Mouse (Mus musculus) thymus, adult 2 months (tissue): ENCODE measurements around the gene Gm7534. TPM values are rescaled to one million over a fixed set of nuclear protein-coding genes. Genes with fewer than 3 reads are reported as not detected.

ENCODE experiments used
- DNase-seq: peaks from one replicate; pipeline ENCODE4 v3.0.0; 2021
- H3K27ac ChIP-seq: fragments of 200-500 bp; 2 replicates; pipeline ENCODE4 v1.5.1; 2012; ENCODE audit warnings: low read length, control low read depth; ENCODE audit not compliant: control insufficient read depth, insufficient read depth
- H3K27me3 ChIP-seq: fragments of 200-500 bp; 2 replicates; pipeline ENCODE4 v1.6.1; 2012; ENCODE audit warnings: mild to moderate bottlenecking, low read length, moderate library complexity, mixed read lengths; ENCODE audit not compliant: control insufficient read depth, insufficient read depth
- H3K36me3 ChIP-seq: fragments of 200-500 bp; 2 replicates; pipeline ENCODE4 v1.6.1; 2012; ENCODE audit warnings: mild to moderate bottlenecking, low read length, moderate library complexity; ENCODE audit not compliant: control insufficient read depth, insufficient read depth
- H3K4me1 ChIP-seq: fragments of 200-500 bp; replicated peaks from 2 replicates; pipeline ENCODE4 v1.6.1; 2012; ENCODE audit warnings: low read length; ENCODE audit not compliant: control insufficient read depth, insufficient read depth
- H3K4me3 ChIP-seq: fragments of 200-500 bp; 2 replicates; pipeline ENCODE4 v1.5.1; 2012; ENCODE audit warnings: mild to moderate bottlenecking, low read length, control low read depth, moderate library complexity; ENCODE audit not compliant: control insufficient read depth, insufficient read depth
- CTCF ChIP-seq: fragments of 200-500 bp; IDR thresholded peaks from 2 replicates; pipeline ENCODE4 v1.5.1; 2012; ENCODE audit warnings: mild to moderate bottlenecking, control low read depth, low read length, moderate library complexity, borderline replicate concordance; ENCODE audit not compliant: control insufficient read depth, poor library complexity, insufficient read depth; ENCODE audit errors: extremely low read depth
- POLR2A ChIP-seq: fragments of 200-500 bp; IDR thresholded peaks from 2 replicates; pipeline ENCODE4 v1.6.1; 2012; ENCODE audit warnings: mild to moderate bottlenecking, low read length, control low read depth, moderate library complexity; ENCODE audit not compliant: control insufficient read depth, poor library complexity, insufficient read depth; ENCODE audit errors: extremely low read depth
- WGBS: fragments of 180-500 bp; shearing (Covaris S2); methylation state at CpG from one replicate; pipeline ENCODE4 v1.1.7; 2018; 5-methylcytosine and 5-hydroxymethylcytosine counted together
- polyA plus RNA-seq: library from polyadenylated mRNA; depleted of rRNA; stranded (reverse); fragments of >200 nt; gene quantifications from 2 replicates; pipeline ENCODE4 v1.2.3, GENCODE M21; 2012

The Gm7534 gene
- polyA plus RNA-seq, 1 experiment = 0.36 TPM

- H3K4me3 ChIP-seq = no peak overlapping the region
- H3K36me3 ChIP-seq = peaks cover 25% of the 10 kb centered on the region
- DNase-seq = no peak
- H3K4me1 ChIP-seq = peaks cover 5% of the 10 kb centered on the region
- TF ChIP-seq POLR2A = no peak
- no peak for TF ChIP-seq CTCF
- H3K27ac ChIP-seq = no peak overlapping the region
- H3K27me3 ChIP-seq = no peaks in the 10 kb centered on the region
- WGBS = 97% methylated on average over 2 of the region's 2 CpGs
Measured at GRCm38 (mm10) chr4:134157558-134157957, 45.2 kb downstream of the Gm7534 start.

- H3K27me3 ChIP-seq = no peaks in the 10 kb centered on the region
- DNase-seq = no peak
- no peak overlapping the region for H3K4me3 ChIP-seq
- WGBS = 90% methylated on average over 8 of the region's 8 CpGs
- peaks cover 5% of the 10 kb centered on the region for H3K4me1 ChIP-seq
- no peak for TF ChIP-seq POLR2A
- TF ChIP-seq CTCF = no peak
- peaks cover 34% of the 10 kb centered on the region for H3K36me3 ChIP-seq
- no peak overlapping the region for H3K27ac ChIP-seq
Measured at GRCm38 (mm10) chr4:134156744-134157143, 46.1 kb downstream of the Gm7534 start.

GRCm38 (mm10) chr4:134155961-134156465, 46.8 kb downstream of the Gm7534 start:
- H3K4me3 ChIP-seq = no peak overlapping the region
- H3K36me3 ChIP-seq = peaks cover 41% of the 10 kb centered on the region
- H3K27ac ChIP-seq = no peak overlapping the region
- H3K4me1 ChIP-seq = peaks cover 5% of the 10 kb centered on the region
- TF ChIP-seq POLR2A = no peak
- H3K27me3 ChIP-seq = no peaks in the 10 kb centered on the region
- WGBS = 92% methylated on average over 10 of the region's 10 CpGs
- DNase-seq = no peak

- Histone ChIP-seq H3K36me3 (peaks cover 44% of the 10 kb centered on the region), H3K27ac (no peak overlapping the region), H3K4me3 (no peak overlapping the region), H3K27me3 (no peaks in the 10 kb centered on the region), H3K4me1 (peaks cover 5% of the 10 kb centered on the region)
- TF ChIP-seq CTCF (no peak), POLR2A (no peak)
- WGBS = 95% methylated on average over 6 of the region's 6 CpGs
- DNase-seq = no peak
Measured at GRCm38 (mm10) chr4:134155531-134155930, 47.3 kb downstream of the Gm7534 start.

- Histone ChIP-seq H3K36me3 (peaks cover 53% of the 10 kb centered on the region), H3K27me3 (no peaks in the 10 kb centered on the region), H3K4me3 (no peak overlapping the region), H3K4me1 (peaks cover 5% of the 10 kb centered on the region), H3K27ac (no peak overlapping the region)
- no peak for DNase-seq
- TF ChIP-seq POLR2A (no peak), CTCF (no peak)
- 97% methylated on average over 3 of the region's 3 CpGs for WGBS
Measured at GRCm38 (mm10) chr4:134154354-134154753, 48.5 kb downstream of the Gm7534 start.

GRCm38 (mm10) chr4:134153656-134154055, 49.1 kb downstream of the Gm7534 start:
- TF ChIP-seq CTCF (no peak), POLR2A (no peak)
- peaks cover 59% of the 10 kb centered on the region for H3K36me3 ChIP-seq
- no peak overlapping the region for H3K4me3 ChIP-seq
- H3K27me3 ChIP-seq = no peaks in the 10 kb centered on the region
- DNase-seq = no peak
- peaks cover under 1% of the 10 kb centered on the region for H3K4me1 ChIP-seq
- H3K27ac ChIP-seq = no peak overlapping the region
- 95% methylated on average over 3 of the region's 3 CpGs for WGBS

- WGBS = 80% methylated on average over 3 of the region's 3 CpGs
- Histone ChIP-seq H3K4me1 (no peaks in the 10 kb centered on the region), H3K27ac (no peak overlapping the region), H3K4me3 (no peak overlapping the region), H3K27me3 (no peaks in the 10 kb centered on the region), H3K36me3 (peaks cover 75% of the 10 kb centered on the region)
- DNase-seq = no peak
- TF ChIP-seq CTCF (no peak), POLR2A (no peak)
Measured at GRCm38 (mm10) chr4:134152112-134152511, 50.7 kb downstream of the Gm7534 start.
